Comparison of ENCODE assay signal across 9 mouse cellular contexts in the genomic region with DNA sequence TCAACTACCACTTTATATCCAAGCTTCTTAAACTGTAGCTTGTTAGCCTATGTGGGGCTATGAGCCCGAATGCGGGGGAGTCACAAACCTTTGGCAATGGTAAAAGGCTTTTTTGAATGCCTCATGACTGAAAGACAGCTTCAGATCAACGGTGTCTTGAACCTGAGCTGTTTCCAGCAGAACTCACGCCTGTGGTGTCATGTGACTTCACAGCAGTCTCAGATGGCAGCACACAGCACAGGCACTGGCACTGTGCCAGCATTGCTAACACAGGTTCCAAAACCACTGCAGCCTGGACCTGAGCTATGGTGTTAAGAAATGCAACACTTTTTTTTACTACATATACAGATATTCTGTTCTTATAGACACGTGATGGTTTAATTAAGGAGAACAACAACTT.
DNase-seq lines count a peak whose midpoint lies in the region.
"Had no signal": no experiment of that assay in that cellular context is flagged by ENCODE, and none has a peak within 500 bp of the region (broad histone marks: within the 10 kb centered on the region; RNA-seq: fewer than 3 reads in every experiment).

No protein-coding gene starts in this region.

- peaks cover 5% of the 10 kb centered on the region for H3K36me3 ChIP-seq in splenic B cell, adult 2 months (ENCODE audit: control insufficient read depth, insufficient read depth, low read length, poor library complexity, severe bottlenecking)

- peak; percentile 59 for DNase-seq in embryo, embryonic 11 days
- DNase-seq in embryo, embryonic 9.5 days (ENCODE audit: extremely low spot score) = no peak
- peak; percentile 31 for DNase-seq in ovary, postnatal 36 days (ENCODE audit: low spot score)
- no peak for DNase-seq in ovary, adult 18-20 months (ENCODE audit: low spot score)
- peak; percentile 44 to 55 for DNase-seq in kidney, adult 8-10 months
- DNase-seq in splenic B cell, adult 2 months (ENCODE audit: low read depth, low spot score) = peak; percentile 73
- no peak for DNase-seq in cerebellum, postnatal 4 days (ENCODE audit: low spot score in 2 of 2)
- DNase-seq in spleen, adult 18-20 months = no peak

- no peaks in the 10 kb centered on the region for H3K27me3 ChIP-seq in splenic B cell, adult 2 months (ENCODE audit: control insufficient read depth, insufficient read depth, low read length, poor library complexity, severe bottlenecking)
- H3K27me3 ChIP-seq: heart, embryonic 15.5 days had no signal

Comparison
In these comparisons a context has a peak if more than half of its experiments do, and no peak if none do; other contexts are left out.
1. DNase-seq: peak in embryo, embryonic 11 days (single experiment), ovary, postnatal 36 days (single experiment), kidney, adult 8-10 months (2 of 2) and splenic B cell, adult 2 months (single experiment); none in embryo, embryonic 9.5 days (single experiment), ovary, adult 18-20 months (single experiment), cerebellum, postnatal 4 days (0 of 2) and spleen, adult 18-20 months (0 of 2).